Mouse (Mus musculus) cortical plate, adult 2 months (tissue): Measurements from ENCODE around the gene Cdc25a.

Source experiments
- CTCF ChIP-seq: fragments of 200-500 bp; IDR thresholded peaks from 2 replicates; pipeline ENCODE4 v1.5.1; 2011; ENCODE audit warnings: mild to moderate bottlenecking, control low read depth, low read length; ENCODE audit not compliant: insufficient read depth; ENCODE audit errors: extremely low read depth
- POLR2A ChIP-seq: fragments of 200-500 bp; IDR thresholded peaks from 2 replicates; pipeline ENCODE4 v1.6.1; 2011; ENCODE audit warnings: mild to moderate bottlenecking, low read length, control low read depth; ENCODE audit not compliant: insufficient read depth; ENCODE audit errors: extremely low read depth

- no peak for TF ChIP-seq CTCF
- TF ChIP-seq POLR2A = no peak
Measured at GRCm38 (mm10) chr9:109876756-109877155, 1.4 kb downstream of the Cdc25a start.
